Mouse (Mus musculus): ENCODE data around the gene Dll4.

- no peak for TF ChIP-seq CTCF (IDR thresholded peaks at IDR 0.05; ENCODE audit: control insufficient read depth, insufficient read depth, low read length)
- TF ChIP-seq POLR2A (IDR thresholded peaks at IDR 0.05; ENCODE audit: borderline replicate concordance, control insufficient read depth, low read depth, low read length): no peak
Measured at GRCm38 (mm10) chr2:119353707-119354106, 28.1 kb downstream of the Dll4 start.
